Mouse (Mus musculus): Measurements from ENCODE around the gene 4933406M09Rik.

DNA sequence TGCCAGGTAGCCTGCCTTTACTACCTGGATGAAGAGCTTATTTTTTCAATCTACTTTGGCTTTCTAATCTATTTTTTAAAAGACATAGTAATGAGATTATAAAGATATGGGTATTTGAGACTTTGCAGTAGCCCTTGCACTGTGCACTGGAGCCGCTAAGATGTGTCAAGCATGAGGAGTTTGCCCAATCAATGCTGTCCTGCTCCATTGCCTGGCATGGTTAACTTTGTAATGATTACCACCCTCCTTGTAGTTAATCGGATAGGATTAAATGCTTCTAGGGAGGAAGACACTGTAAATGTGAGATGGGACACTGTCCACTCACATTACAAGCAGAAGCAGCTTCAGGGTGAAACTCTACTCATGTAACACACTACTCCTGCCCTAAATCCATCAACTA is 32.4 kb upstream of the 4933406M09Rik start:
- TF ChIP-seq CTCF (IDR thresholded peaks at IDR 0.05; ENCODE audit: extremely low read depth, insufficient read length, insufficient replicate concordance, low read depth, low read length) (no peak), POLR2A (IDR thresholded peaks at IDR 0.05; ENCODE audit: low read depth, low read length) (no peak)
